Mouse (Mus musculus) heart, adult 2 months (tissue): ENCODE measurements at regions not wholly inside any gene's neighbourhood (a gene's known extent, or its start where the extent isn't known, plus 50 kb on each side); places are given as distances from the start of the nearest gene placed in this dataset.

ENCODE experiments used
- CTCF ChIP-seq: fragments of 200-600 bp; IDR thresholded peaks from 2 replicates; pipeline ENCODE4 v1.8.1; 2022; ENCODE audit warnings: antibody characterized with exemption, mild to moderate bottlenecking, moderate library complexity
- POLR2A ChIP-seq: fragments of 200-500 bp; IDR thresholded peaks from 2 replicates; pipeline ENCODE4 v1.6.1; 2011; ENCODE audit warnings: mild to moderate bottlenecking, low read depth, low read length, control low read depth; ENCODE audit not compliant: insufficient read depth

DNA sequence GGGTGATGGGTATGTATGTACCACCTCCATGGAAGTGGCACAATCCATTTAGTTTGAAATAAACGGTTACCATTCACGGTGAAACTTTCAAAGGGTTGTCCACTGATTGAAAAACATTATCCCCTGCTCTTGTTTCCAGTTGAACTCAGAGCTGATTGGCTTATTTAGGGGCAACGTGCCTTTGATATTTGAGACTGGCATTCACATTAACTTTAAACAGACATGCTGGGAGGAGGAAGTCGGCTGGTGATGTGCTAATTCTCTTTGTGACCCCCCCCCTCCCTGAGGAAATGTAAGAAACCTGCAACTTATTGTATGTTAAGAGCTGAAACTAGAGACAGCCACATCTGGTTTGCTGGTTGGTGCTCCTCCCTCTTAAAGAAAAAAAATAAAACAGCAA, 219.7 kb upstream of the Lrtm1 start:
- TF ChIP-seq CTCF, result no peak
- no peak for TF ChIP-seq POLR2A
